In the genomic region with DNA sequence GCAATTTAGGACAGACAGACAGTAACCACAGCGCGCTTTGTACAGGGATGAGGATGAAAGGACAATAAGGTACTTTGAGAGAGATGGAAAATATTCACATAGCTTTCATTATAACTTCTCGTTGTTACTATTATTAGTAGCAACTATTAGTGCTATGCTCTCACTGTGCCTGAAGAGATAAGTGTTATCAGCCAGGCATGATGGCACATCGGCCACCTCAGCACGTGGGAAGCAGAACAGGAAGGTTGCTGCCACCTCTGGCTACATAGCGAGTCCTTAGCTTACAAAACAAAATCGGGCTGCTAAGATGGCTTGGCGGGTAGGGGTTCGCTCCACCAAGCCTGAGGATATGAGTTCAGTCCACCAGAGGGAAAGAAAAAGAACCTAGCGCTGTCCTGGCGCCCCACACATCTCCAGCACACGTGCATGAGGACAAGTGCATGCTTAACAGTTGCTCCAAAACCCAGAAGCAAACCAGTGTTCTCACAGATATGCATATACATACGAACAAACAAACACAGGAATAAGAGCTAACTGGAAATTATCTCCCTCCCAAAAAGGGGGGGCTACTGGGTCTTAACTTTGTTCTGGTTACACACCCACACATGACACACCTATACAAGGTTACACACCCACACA, we compare ENCODE assay signal across 19 mouse cellular contexts. TPM values are rescaled to one million over a fixed set of nuclear protein-coding genes. Genes with fewer than 3 reads are reported as not detected.
DNase-seq lines count a peak whose midpoint lies in the region; ATAC-seq and TF ChIP-seq lines count a peak whose summit lies in the region.
"Had no signal": no experiment of that assay in that cellular context is flagged by ENCODE, and none has a peak within 500 bp of the region (broad histone marks: within the 10 kb centered on the region; RNA-seq: fewer than 3 reads in every experiment).

No protein-coding gene starts in this region.

- peaks cover 81% of the 10 kb centered on the region for H3K36me3 ChIP-seq in heart, embryonic 13.5 days
- no peaks in the 10 kb centered on the region for H3K36me3 ChIP-seq in heart, adult 2 months (ENCODE audit: control insufficient read depth, insufficient read depth, low read length)
- peaks cover 29% of the 10 kb centered on the region for H3K36me3 ChIP-seq in liver, embryonic 11.5 days (ENCODE audit: control insufficient read depth, insufficient read depth, low read length)
- H3K36me3 ChIP-seq in kidney, embryonic 15.5 days: peaks cover 80% of the 10 kb centered on the region

- H3K27ac ChIP-seq in heart, embryonic 13.5 days (replicated peaks): peak overlapping the region; percentile 56
- H3K27ac ChIP-seq in heart, adult 2 months: no peak overlapping the region
- no peak overlapping the region for H3K27ac ChIP-seq in liver, embryonic 11.5 days (ENCODE audit: low read depth, low read length)
- no peak overlapping the region for H3K27ac ChIP-seq in kidney, embryonic 15.5 days
- H3K27ac ChIP-seq: embryonic facial prominence, embryonic 12.5 days; hindbrain, embryonic 10.5 days; hindbrain, postnatal 0 days; midbrain, embryonic 12.5 days; neural tube, embryonic 12.5 days had no signal

- no peak for TF ChIP-seq POLR2A in heart, adult 2 months (IDR thresholded peaks at IDR 0.05; ENCODE audit: insufficient read depth, low read depth, low read length)

- no peak for TF ChIP-seq CTCF in heart, adult 2 months (IDR thresholded peaks at IDR 0.05)

- no peak for DNase-seq in heart, adult 2 months
- DNase-seq in c-Kit-positive CD71-positive TER-119-negative erythroid progenitor cells, embryonic 14.5 days (ENCODE audit: low read depth): peak; percentile 58
- DNase-seq in liver, embryonic 11.5 days (ENCODE audit: low spot score): no peak
- DNase-seq in gastrocnemius, postnatal 4 days (ENCODE audit: low spot score in 2 of 2): no peak
- DNase-seq: adrenal gland, postnatal 25 days; cerebellum, adult 8-10 months; gastrocnemius, postnatal 36 days; lung, adult 2 months; thymus, postnatal 36 days had no signal

- WGBS in heart, embryonic 13.5 days: 56% methylated on average over 13 of the region's 13 CpGs
- WGBS in heart, adult 2 months: 64% methylated on average over 13 of the region's 13 CpGs
- WGBS in liver, embryonic 11.5 days: 70% methylated on average over 13 of the region's 13 CpGs
- WGBS in kidney, embryonic 15.5 days: 92% methylated on average over 13 of the region's 13 CpGs

- H3K27me3 ChIP-seq in heart, embryonic 13.5 days (replicated peaks): no peaks in the 10 kb centered on the region
- no peaks in the 10 kb centered on the region for H3K27me3 ChIP-seq in heart, adult 2 months (ENCODE audit: control insufficient read depth, insufficient read depth, low read length)
- no peaks in the 10 kb centered on the region for H3K27me3 ChIP-seq in liver, embryonic 11.5 days (replicated peaks; ENCODE audit: control insufficient read depth, insufficient read depth, low read length)
- no peaks in the 10 kb centered on the region for H3K27me3 ChIP-seq in kidney, embryonic 15.5 days
- H3K27me3 ChIP-seq: embryonic facial prominence, embryonic 12.5 days; midbrain, embryonic 12.5 days; neural tube, embryonic 12.5 days had no signal

- no peaks in the 10 kb centered on the region for H3K9me3 ChIP-seq in heart, embryonic 13.5 days
- H3K9me3 ChIP-seq in liver, embryonic 11.5 days (ENCODE audit: control insufficient read depth, low read length): no peaks in the 10 kb centered on the region
- no peaks in the 10 kb centered on the region for H3K9me3 ChIP-seq in kidney, embryonic 15.5 days (replicated peaks)
- H3K9me3 ChIP-seq: embryonic facial prominence, embryonic 12.5 days; hindbrain, embryonic 10.5 days; midbrain, embryonic 12.5 days; neural tube, embryonic 12.5 days had no signal

- H3K79me2 ChIP-seq in heart, adult 2 months (replicated peaks; ENCODE audit: control insufficient read depth, insufficient read depth, low read length): no peaks in the 10 kb centered on the region

- H3K4me3 ChIP-seq in heart, embryonic 13.5 days: no peak overlapping the region
- H3K4me3 ChIP-seq in heart, adult 2 months: no peak overlapping the region
- no peak overlapping the region for H3K4me3 ChIP-seq in liver, embryonic 11.5 days (ENCODE audit: low read depth, low read length)
- H3K4me3 ChIP-seq in kidney, embryonic 15.5 days (replicated peaks): no peak overlapping the region
- H3K4me3 ChIP-seq: embryonic facial prominence, embryonic 12.5 days; hindbrain, embryonic 10.5 days; midbrain, embryonic 12.5 days; neural tube, embryonic 12.5 days had no signal

- H3K9ac ChIP-seq in heart, embryonic 13.5 days: no peak overlapping the region
- no peak overlapping the region for H3K9ac ChIP-seq in heart, adult 2 months (ENCODE audit: low read depth, low read length)
- H3K9ac ChIP-seq in liver, embryonic 11.5 days (ENCODE audit: low read depth, low read length): no peak overlapping the region
- no peak overlapping the region for H3K9ac ChIP-seq in kidney, embryonic 15.5 days
- H3K9ac ChIP-seq: embryonic facial prominence, embryonic 12.5 days; midbrain, embryonic 12.5 days; neural tube, embryonic 12.5 days had no signal

- no peak for TF ChIP-seq EP300 in heart, adult 2 months (IDR thresholded peaks at IDR 0.05; ENCODE audit: insufficient read depth, low read depth, low read length)

- ATAC-seq in heart, embryonic 13.5 days (ENCODE audit: extremely low read depth, insufficient number of reproducible peaks, low FRiP score, low TSS enrichment): no peak
- ATAC-seq in liver, embryonic 11.5 days (replicated peaks; ENCODE audit: low FRiP score): peak; percentile 87
- peak; percentile 96 for ATAC-seq in megakaryocyte progenitor cell, adult 5-6 weeks (replicated peaks; ENCODE audit: poor library complexity)
- ATAC-seq in kidney, embryonic 15.5 days (replicated peaks; ENCODE audit: low FRiP score): no peak
- ATAC-seq: forebrain, embryonic 16.5 days; hindbrain, postnatal 0 days; intestine, postnatal 0 days had no signal

- intact Hi-C loops in heart, adult 2 months (cut with DNase I): no loop called here

- peak overlapping the region; percentile 24; the same call in 1 of the 2 replicates for H3K4me2 ChIP-seq in heart, embryonic 13.5 days
- H3K4me2 ChIP-seq in liver, embryonic 11.5 days: peak overlapping the region; percentile 17
- no peak overlapping the region for H3K4me2 ChIP-seq in kidney, embryonic 15.5 days
- H3K4me2 ChIP-seq: embryonic facial prominence, embryonic 12.5 days; midbrain, embryonic 12.5 days; neural tube, embryonic 12.5 days had no signal

- peaks cover 13% of the 10 kb centered on the region for H3K4me1 ChIP-seq in heart, embryonic 13.5 days
- no peaks in the 10 kb centered on the region for H3K4me1 ChIP-seq in heart, adult 2 months (ENCODE audit: control insufficient read depth, insufficient read depth, low read length)
- H3K4me1 ChIP-seq in liver, embryonic 11.5 days (replicated peaks; ENCODE audit: control insufficient read depth, insufficient read depth, low read length): peaks cover 2% of the 10 kb centered on the region; the same call in 1 of the 2 replicates
- H3K4me1 ChIP-seq in kidney, embryonic 15.5 days: no peaks in the 10 kb centered on the region
- H3K4me1 ChIP-seq: embryonic facial prominence, embryonic 12.5 days; midbrain, embryonic 12.5 days had no signal

RNA-seq across cellular contexts. Expression of a gene that starts 19.2 kb away (rescaled TPM):
- polyA plus RNA-seq in heart, embryonic 13.5 days (2015; fragmentation: Nextera tagmentation; extraction: Ambion mirVana): 16.4 and 17.0 TPM in 2 replicates
- total RNA-seq in heart, adult 2 months (2021): 1 to 10 TPM; 2.0 to 2.1 TPM
- polyA plus RNA-seq in heart, adult 2 months (2012; rRNA removed): 0.84 and 1.7 TPM in 2 replicates
- 29.2 and 33.7 TPM in 2 replicates for polyA plus RNA-seq in liver, embryonic 11.5 days (2014; fragmentation: Nextera tagmentation; extraction: Ambion mirVana)
- 78.8 and 85.2 TPM in 2 replicates for total RNA-seq in megakaryocyte progenitor cell, adult 5-6 weeks (2015)
- 74.0 and 89.5 TPM in 2 replicates for total RNA-seq in megakaryocyte progenitor cell, adult 5-6 weeks (2017)
- polyA plus RNA-seq in kidney, embryonic 15.5 days (2015; fragmentation: Nextera tagmentation; extraction: Ambion mirVana): 26.8 and 26.9 TPM in 2 replicates
- total RNA-seq in gastrocnemius, postnatal 4 days (2021): 10 to 100 TPM; 11.8 to 13.3 TPM

RNA-seq across cellular contexts. Expression of a gene that starts 50.1 kb away (rescaled TPM):
- 15.9 and 16.4 TPM in 2 replicates for polyA plus RNA-seq in heart, embryonic 13.5 days (2015; fragmentation: Nextera tagmentation; extraction: Ambion mirVana)
- total RNA-seq in heart, adult 2 months (2021): 10 to 100 TPM; 22.7 to 23.8 TPM
- 19.8 and 22.7 TPM in 2 replicates for polyA plus RNA-seq in heart, adult 2 months (2012; rRNA removed)
- polyA plus RNA-seq in liver, embryonic 11.5 days (2014; fragmentation: Nextera tagmentation; extraction: Ambion mirVana): 33.1 and 33.2 TPM in 2 replicates
- 90.6 and 93.0 TPM in 2 replicates for total RNA-seq in megakaryocyte progenitor cell, adult 5-6 weeks (2015)
- total RNA-seq in megakaryocyte progenitor cell, adult 5-6 weeks (2017): 60.4 and 62.9 TPM in 2 replicates
- polyA plus RNA-seq in kidney, embryonic 15.5 days (2015; fragmentation: Nextera tagmentation; extraction: Ambion mirVana): 25.3 and 27.2 TPM in 2 replicates
- 10 to 100 TPM; 23.4 to 23.6 TPM for total RNA-seq in gastrocnemius, postnatal 4 days (2021)

Comparison
In these comparisons a context has a peak if more than half of its experiments do, and no peak if none do; other contexts are left out.
1. ATAC-seq: peak in liver, embryonic 11.5 days (single experiment) and megakaryocyte progenitor cell, adult 5-6 weeks (single experiment); none in heart, embryonic 13.5 days (single experiment) and kidney, embryonic 15.5 days (single experiment).